Mouse (Mus musculus): ENCODE results near the gene Naaa. TPM values are rescaled to one million over a fixed set of nuclear protein-coding genes. Genes with fewer than 3 reads are reported as not detected.
A peak's percentile ranks its signal among the peaks of the same experiment; 100 is the strongest.

Gene Naaa
- polyA plus RNA-seq, 1 experiment from 2014 or later: 3.6 TPM

GRCm38 (mm10) chr5:92304291-92304690 is 26.3 kb upstream of the Naaa start:
- H3K9ac ChIP-seq: no peak overlapping the region
- H3K4me3 ChIP-seq (replicated peaks): no peak overlapping the region
- no peak for DNase-seq
- H3K4me2 ChIP-seq: no peak overlapping the region
- H3K9me3 ChIP-seq (replicated peaks): no peaks in the 10 kb centered on the region
- peaks cover 76% of the 10 kb centered on the region for H3K36me3 ChIP-seq
- peaks cover 16% of the 10 kb centered on the region for H3K4me1 ChIP-seq (replicated peaks)
- no peaks in the 10 kb centered on the region for H3K27me3 ChIP-seq
- H3K27ac ChIP-seq: no peak overlapping the region
- 81% methylated on average over 3 of the region's 3 CpGs for WGBS (ENCODE audit: insufficient replicate concordance)
- no peak for ATAC-seq (ENCODE audit: low read depth)

- H3K27ac ChIP-seq: no peak overlapping the region
- 81% methylated on average over 13 of the region's 13 CpGs for WGBS (ENCODE audit: insufficient replicate concordance)
- ATAC-seq (ENCODE audit: low read depth) (no peak), DNase-seq (no peak)
- H3K4me3 ChIP-seq (replicated peaks): no peak overlapping the region
- H3K27me3 ChIP-seq: no peaks in the 10 kb centered on the region
- H3K9me3 ChIP-seq (replicated peaks): no peaks in the 10 kb centered on the region
- no peak overlapping the region for H3K9ac ChIP-seq
- H3K4me1 ChIP-seq (replicated peaks): no peaks in the 10 kb centered on the region
- peaks cover 93% of the 10 kb centered on the region for H3K36me3 ChIP-seq
- H3K4me2 ChIP-seq: no peak overlapping the region
Observed at GRCm38 (mm10) chr5:92302149-92302840, 24.3 kb upstream of the Naaa start.

GRCm38 (mm10) chr5:92294525-92294924 is 16.6 kb upstream of the Naaa start:
- no peak overlapping the region for H3K27ac ChIP-seq
- 72% methylated on average over 2 of the region's 2 CpGs for WGBS (ENCODE audit: insufficient replicate concordance)
- no peak overlapping the region for H3K9ac ChIP-seq
- H3K4me2 ChIP-seq: no peak overlapping the region
- ATAC-seq (ENCODE audit: low read depth) (no peak), DNase-seq (no peak)
- peaks cover 91% of the 10 kb centered on the region for H3K36me3 ChIP-seq
- no peaks in the 10 kb centered on the region for H3K9me3 ChIP-seq (replicated peaks)
- no peaks in the 10 kb centered on the region for H3K27me3 ChIP-seq
- H3K4me1 ChIP-seq (replicated peaks): peaks cover 9% of the 10 kb centered on the region; the same call in 1 of the 2 replicates
- H3K4me3 ChIP-seq (replicated peaks): no peak overlapping the region

- Histone ChIP-seq H3K9ac (no peak overlapping the region), H3K4me3 (replicated peaks) (no peak overlapping the region), H3K4me1 (replicated peaks) (peaks cover 9% of the 10 kb centered on the region; the same call in 1 of the 2 replicates), H3K4me2 (no peak overlapping the region), H3K9me3 (replicated peaks) (no peaks in the 10 kb centered on the region), H3K27me3 (no peaks in the 10 kb centered on the region), H3K36me3 (peaks cover 94% of the 10 kb centered on the region), H3K27ac (no peak overlapping the region)
- ATAC-seq (ENCODE audit: low read depth): no peak
- DNase-seq: no peak
- 75% methylated on average over 6 of the region's 6 CpGs for WGBS (ENCODE audit: insufficient replicate concordance)
Observed at GRCm38 (mm10) chr5:92291652-92292414, 13.9 kb upstream of the Naaa start.

- peaks cover 80% of the 10 kb centered on the region for H3K36me3 ChIP-seq
- 62% methylated on average over 6 of the region's 6 CpGs for WGBS (ENCODE audit: insufficient replicate concordance)
- peaks cover 25% of the 10 kb centered on the region for H3K4me1 ChIP-seq (replicated peaks)
- H3K9ac ChIP-seq: no peak overlapping the region
- H3K27me3 ChIP-seq: no peaks in the 10 kb centered on the region
- DNase-seq (no peak), ATAC-seq (ENCODE audit: low read depth) (no peak)
- H3K4me3 ChIP-seq (replicated peaks): no peak overlapping the region
- H3K9me3 ChIP-seq (replicated peaks): no peaks in the 10 kb centered on the region
- no peak overlapping the region for H3K4me2 ChIP-seq
- no peak overlapping the region for H3K27ac ChIP-seq
Observed at GRCm38 (mm10) chr5:92287840-92288239, 9.9 kb upstream of the Naaa start.

GRCm38 (mm10) chr5:92283107-92283506 is 5.1 kb upstream of the Naaa start:
- WGBS (ENCODE audit: insufficient replicate concordance): 34% methylated on average over 3 of the region's 3 CpGs
- Histone ChIP-seq H3K36me3 (peaks cover 38% of the 10 kb centered on the region), H3K27ac (peak overlapping the region; percentile 47; the same call in 1 of the 2 replicates), H3K9ac (no peak overlapping the region), H3K4me3 (replicated peaks) (0 out of 2 replicates have a peak overlapping the region, but pooled peaks have one; percentile 0), H3K4me1 (replicated peaks) (peaks cover 35% of the 10 kb centered on the region), H3K9me3 (replicated peaks) (no peaks in the 10 kb centered on the region), H3K4me2 (peak overlapping the region; percentile 49), H3K27me3 (no peaks in the 10 kb centered on the region; the same call in 1 of the 2 replicates)
- DNase-seq (peak; percentile 47), ATAC-seq (ENCODE audit: low read depth) (peak; percentile 81)

GRCm38 (mm10) chr5:92282571-92282970 is 4.6 kb upstream of the Naaa start:
- 70% methylated on average over 4 of the region's 4 CpGs for WGBS (ENCODE audit: insufficient replicate concordance)
- Histone ChIP-seq H3K9ac (no peak overlapping the region), H3K27me3 (peaks cover 2% of the 10 kb centered on the region; the same call in 1 of the 2 replicates), H3K9me3 (replicated peaks) (no peaks in the 10 kb centered on the region), H3K27ac (peak overlapping the region; percentile 47; the same call in 1 of the 2 replicates), H3K4me3 (replicated peaks) (no peak overlapping the region), H3K4me1 (replicated peaks) (peaks cover 38% of the 10 kb centered on the region), H3K4me2 (peak overlapping the region; percentile 49), H3K36me3 (peaks cover 32% of the 10 kb centered on the region)
- ATAC-seq (ENCODE audit: low read depth) (no peak), DNase-seq (no peak)

GRCm38 (mm10) chr5:92278942-92279537 is 1.1 kb upstream of the Naaa start:
- DNase-seq (no peak), ATAC-seq (ENCODE audit: low read depth) (no peak)
- Histone ChIP-seq H3K4me3 (replicated peaks) (no peak overlapping the region), H3K4me2 (peak overlapping the region; percentile 91), H3K27me3 (peaks cover 31% of the 10 kb centered on the region), H3K9me3 (replicated peaks) (no peaks in the 10 kb centered on the region), H3K27ac (no peak overlapping the region), H3K4me1 (replicated peaks) (peaks cover 37% of the 10 kb centered on the region), H3K9ac (no peak overlapping the region), H3K36me3 (0 out of 2 replicates have a peak, but pooled peaks cover under 1% of the 10 kb centered on the region)
- WGBS (ENCODE audit: insufficient replicate concordance): 37% methylated on average over 10 of the region's 10 CpGs

- no peak overlapping the region for H3K27ac ChIP-seq
- 50% methylated on average over 7 of the region's 7 CpGs for WGBS (ENCODE audit: insufficient replicate concordance)
- no peak overlapping the region for H3K4me2 ChIP-seq
- no peak overlapping the region for H3K4me3 ChIP-seq (replicated peaks)
- no peaks in the 10 kb centered on the region for H3K36me3 ChIP-seq
- H3K4me1 ChIP-seq (replicated peaks): no peaks in the 10 kb centered on the region
- ATAC-seq (ENCODE audit: low read depth): no peak
- no peak for DNase-seq
- H3K9ac ChIP-seq: no peak overlapping the region
- H3K27me3 ChIP-seq: peaks cover 16% of the 10 kb centered on the region
- no peaks in the 10 kb centered on the region for H3K9me3 ChIP-seq (replicated peaks)
Observed at GRCm38 (mm10) chr5:92270496-92270895, 7.5 kb downstream of the Naaa start.

- Histone ChIP-seq H3K27ac (no peak overlapping the region), H3K9ac (no peak overlapping the region), H3K27me3 (peaks cover 13% of the 10 kb centered on the region), H3K9me3 (replicated peaks) (no peaks in the 10 kb centered on the region), H3K4me1 (replicated peaks) (no peaks in the 10 kb centered on the region), H3K4me2 (no peak overlapping the region), H3K4me3 (replicated peaks) (no peak overlapping the region), H3K36me3 (no peaks in the 10 kb centered on the region)
- no peak for ATAC-seq (ENCODE audit: low read depth)
- no peak for DNase-seq
- WGBS (ENCODE audit: insufficient replicate concordance): 54% methylated on average over 4 of the region's 4 CpGs
Observed at GRCm38 (mm10) chr5:92263761-92264359, 14.1 kb downstream of the Naaa start.

GRCm38 (mm10) chr5:92262646-92263045 is 15.3 kb downstream of the Naaa start:
- Histone ChIP-seq H3K36me3 (no peaks in the 10 kb centered on the region), H3K27me3 (peaks cover 18% of the 10 kb centered on the region), H3K9me3 (replicated peaks) (no peaks in the 10 kb centered on the region), H3K27ac (no peak overlapping the region), H3K9ac (no peak overlapping the region), H3K4me2 (no peak overlapping the region), H3K4me3 (replicated peaks) (no peak overlapping the region), H3K4me1 (replicated peaks) (no peaks in the 10 kb centered on the region)
- no peak for ATAC-seq (ENCODE audit: low read depth)
- no peak for DNase-seq
- 58% methylated on average over 8 of the region's 8 CpGs for WGBS (ENCODE audit: insufficient replicate concordance)
